Mouse (Mus musculus) adipocyte (in vitro differentiated cells): ENCODE measurements around the gene Mettl2.
A peak's percentile ranks its signal among the peaks of the same experiment; 100 is the strongest.

Source experiments
- DNase-seq: peaks from one replicate; pipeline ENCODE4 v3.0.0-alpha.2; 2016; ENCODE audit warnings: low spot score

Mettl2 gene

GRCm38 (mm10) chr11:105153068-105153833 is 27.0 kb downstream of the Mettl2 start:
- DNase-seq: peak; percentile 20

GRCm38 (mm10) chr11:105155915-105156314 is 29.7 kb downstream of the Mettl2 start:
- no peak for DNase-seq

GRCm38 (mm10) chr11:105156748-105157267 is 30.6 kb downstream of the Mettl2 start:
- DNase-seq: no peak

GRCm38 (mm10) chr11:105158047-105158446 is 31.8 kb downstream of the Mettl2 start:
- DNase-seq: no peak

- no peak for DNase-seq
Observed at GRCm38 (mm10) chr11:105159673-105160360, 33.6 kb downstream of the Mettl2 start.

GRCm38 (mm10) chr11:105161411-105161810 is 35.2 kb downstream of the Mettl2 start:
- no peak for DNase-seq

- no peak for DNase-seq
Observed at GRCm38 (mm10) chr11:105164516-105165510, 38.6 kb downstream of the Mettl2 start.

GRCm38 (mm10) chr11:105166780-105167179 is 40.6 kb downstream of the Mettl2 start:
- DNase-seq: no peak

GRCm38 (mm10) chr11:105178516-105178915 is 52.3 kb downstream of the Mettl2 start, which contains the start of gene Tlk2:
Gene Tlk2 (plus strand): TSS chr11:105178807.
- DNase-seq: peak; percentile 32

GRCm38 (mm10) chr11:105179523-105179922 is 53.3 kb downstream of the Mettl2 start:
- peak; percentile 43 for DNase-seq

GRCm38 (mm10) chr11:105180471-105181091 is 54.4 kb downstream of the Mettl2 start:
- peak; percentile 65 for DNase-seq

- peak; percentile 93 for DNase-seq
Observed at GRCm38 (mm10) chr11:105181126-105181637, 55.0 kb downstream of the Mettl2 start.

GRCm38 (mm10) chr11:105181689-105182460 is 55.6 kb downstream of the Mettl2 start:
- no peak for DNase-seq

GRCm38 (mm10) chr11:105182461-105182855 is 56.2 kb downstream of the Mettl2 start:
- DNase-seq: peak; percentile 62

- no peak for DNase-seq
Observed at GRCm38 (mm10) chr11:105184678-105185077, 58.5 kb downstream of the Mettl2 start.
